Mouse (Mus musculus): Measurements from ENCODE around the gene Zic5.

Gene Zic5

DNA sequence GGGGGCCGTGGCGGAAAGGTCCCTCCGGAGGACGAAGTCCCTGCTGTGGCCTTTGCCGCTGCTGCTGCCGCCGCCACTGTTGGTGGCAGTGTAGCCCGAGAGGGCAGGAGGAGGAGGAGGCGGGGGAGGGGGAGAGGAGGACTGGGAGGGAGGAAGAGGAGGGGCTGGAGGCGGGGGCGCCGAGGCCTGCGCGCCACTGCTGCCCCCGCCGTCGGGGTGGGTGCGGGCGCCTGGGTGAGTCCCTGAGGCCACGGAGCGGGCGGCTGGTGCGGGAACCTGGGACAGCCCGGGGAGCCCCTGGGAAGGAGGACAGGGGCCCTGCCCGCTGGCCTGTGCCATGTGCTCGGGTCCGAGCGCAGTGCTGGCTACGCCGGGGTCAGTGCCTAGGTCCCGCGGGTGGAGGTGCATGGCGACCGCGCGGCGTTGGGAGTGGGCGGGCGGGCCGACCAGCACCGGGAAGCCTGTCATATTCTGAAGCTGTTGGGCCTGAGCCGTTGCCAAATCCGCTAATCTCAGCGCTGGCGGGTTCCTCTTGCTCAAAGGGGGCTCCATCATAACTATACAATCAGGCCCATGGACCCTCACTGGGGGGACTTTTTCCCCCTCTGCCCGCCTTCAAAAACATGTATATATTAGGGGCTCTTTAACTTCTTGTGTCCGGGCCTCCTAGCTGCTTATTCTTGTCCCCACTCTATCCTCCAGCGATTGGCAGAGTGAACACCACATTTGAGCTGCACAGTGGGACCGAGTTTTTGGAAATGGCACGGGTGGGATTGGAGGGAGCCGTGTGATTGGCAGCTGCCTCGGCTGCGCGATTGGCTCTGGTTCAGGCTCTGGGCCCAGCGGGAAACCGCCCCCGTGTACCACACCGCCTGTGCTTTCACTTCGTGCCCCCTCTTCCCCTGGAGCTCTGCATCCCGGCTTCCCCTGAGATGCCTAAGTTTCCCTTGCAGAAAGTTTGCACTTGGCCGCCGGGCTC lies at the start of gene Zic5:
Zic5 (minus strand) TSS at position 915 of the 979 bp plus-strand sequence.
- DNase-seq (ENCODE audit: extremely low spot score, low spot score), result peak; percentile 85

DNA sequence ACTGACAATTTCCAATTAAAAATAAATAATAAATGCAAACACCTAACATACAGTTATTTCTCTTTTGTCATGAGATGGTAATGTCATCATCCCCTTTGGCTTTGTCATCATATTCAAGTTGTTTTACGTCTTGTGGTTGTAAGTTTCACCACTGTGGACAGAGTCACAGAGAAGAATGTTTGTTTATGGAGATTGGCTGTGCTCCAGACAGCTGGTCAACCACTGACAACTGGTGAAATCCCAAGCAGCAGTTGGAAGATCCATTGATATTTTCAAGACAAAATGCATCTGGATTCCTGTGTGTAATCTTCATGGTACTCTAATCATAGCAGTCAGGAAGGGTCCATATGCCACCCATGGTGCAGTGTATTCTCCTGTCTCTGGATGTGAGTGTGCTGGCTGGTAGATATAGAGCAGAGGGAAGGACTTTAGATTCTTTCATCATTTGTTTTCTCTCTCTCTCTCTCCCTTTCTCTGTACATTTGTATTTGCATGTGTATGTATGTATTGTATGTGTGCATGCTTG lies 48.1 kb upstream of the Zic5 start:
- no peak for DNase-seq (ENCODE audit: extremely low spot score, low spot score)

- DNase-seq (ENCODE audit: extremely low spot score, low spot score), result no peak
Measured at GRCm38 (mm10) chr14:122511519-122511918, 46.0 kb upstream of the Zic5 start.

DNA sequence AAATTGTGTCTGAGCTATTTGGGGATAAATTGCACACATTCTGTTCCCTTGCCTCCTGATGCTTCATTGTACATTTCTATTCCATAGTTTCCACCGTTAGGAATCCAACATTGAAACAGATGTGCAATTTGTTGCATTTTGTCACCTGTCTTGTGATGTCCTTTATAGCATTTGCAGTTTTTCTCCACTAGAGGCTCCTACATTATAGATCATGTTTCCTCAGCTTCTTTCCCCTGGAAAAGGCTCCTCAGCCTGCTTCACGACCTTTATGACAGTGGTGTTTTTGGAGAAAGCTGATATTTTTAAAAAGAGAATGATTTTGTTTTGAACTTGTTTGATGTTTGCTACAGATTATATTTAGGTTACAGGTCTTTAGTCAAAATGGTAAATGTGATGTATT lies 43.6 kb upstream of the Zic5 start:
- no peak for DNase-seq (ENCODE audit: extremely low spot score, low spot score)

- no peak for DNase-seq (ENCODE audit: extremely low spot score, low spot score)
Measured at GRCm38 (mm10) chr14:122492015-122492414, 26.5 kb upstream of the Zic5 start.

DNA sequence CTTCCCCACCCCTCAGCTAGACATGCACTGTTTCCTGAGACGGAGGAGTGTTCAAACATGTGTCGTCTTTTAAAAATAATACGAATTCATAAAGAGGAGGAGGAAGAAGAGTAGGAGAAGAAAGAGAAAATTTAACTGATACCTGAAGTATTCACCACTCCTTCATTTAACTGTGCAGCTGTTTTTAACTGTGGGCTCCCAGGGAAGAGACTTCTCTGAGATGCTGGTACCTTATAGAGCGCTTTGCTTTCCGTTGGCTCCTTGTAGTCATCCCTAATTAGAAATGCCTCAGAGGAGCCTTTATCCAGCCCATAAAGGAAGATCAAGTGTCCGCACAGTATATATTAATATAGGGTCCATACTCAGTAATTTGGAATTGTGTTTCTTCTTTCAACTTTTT lies 26.0 kb upstream of the Zic5 start:
- DNase-seq (ENCODE audit: extremely low spot score, low spot score), result no peak

- DNase-seq (ENCODE audit: extremely low spot score, low spot score), result peak; percentile 78
Measured at GRCm38 (mm10) chr14:122490441-122491328, 25.2 kb upstream of the Zic5 start, which contains the start of gene Gm10837. Gene Gm10837, plus strand, starts transcription at chr14:122490586.

DNA sequence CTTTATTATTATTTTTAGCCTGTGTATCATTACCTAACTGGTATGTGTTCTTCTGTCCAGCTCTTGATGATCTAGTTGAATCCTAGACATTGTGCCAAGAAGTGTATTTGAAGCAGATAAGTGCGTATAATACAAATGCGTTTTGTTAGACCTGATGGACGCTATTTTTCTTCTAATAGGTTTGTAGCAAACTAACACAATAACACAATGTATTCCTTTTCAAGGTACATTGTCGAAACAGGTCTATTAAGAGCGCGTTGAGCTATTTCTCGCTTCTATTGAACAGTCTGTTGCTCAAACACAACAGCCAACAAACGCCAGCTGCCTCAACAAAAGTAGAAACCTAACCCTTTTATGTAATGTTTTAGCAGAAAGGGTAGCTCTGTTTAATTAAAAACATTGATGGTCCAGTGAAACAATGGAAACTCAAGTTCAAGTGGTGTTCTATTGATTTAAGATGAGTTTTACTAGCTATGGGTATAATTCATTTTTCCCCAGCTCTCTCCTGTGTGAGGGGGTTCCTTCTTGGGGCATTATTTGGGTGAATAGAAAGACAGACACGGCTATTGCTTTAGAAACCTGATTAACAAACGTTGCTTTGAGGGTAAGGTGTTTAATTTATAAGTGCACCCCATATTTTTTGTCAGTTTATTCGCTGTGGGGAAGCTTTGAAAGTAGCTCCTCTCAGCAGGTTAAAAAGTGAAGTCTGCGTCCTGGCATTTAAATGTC lies 24.4 kb upstream of the Zic5 start:
- no peak for DNase-seq (ENCODE audit: extremely low spot score, low spot score)

DNA sequence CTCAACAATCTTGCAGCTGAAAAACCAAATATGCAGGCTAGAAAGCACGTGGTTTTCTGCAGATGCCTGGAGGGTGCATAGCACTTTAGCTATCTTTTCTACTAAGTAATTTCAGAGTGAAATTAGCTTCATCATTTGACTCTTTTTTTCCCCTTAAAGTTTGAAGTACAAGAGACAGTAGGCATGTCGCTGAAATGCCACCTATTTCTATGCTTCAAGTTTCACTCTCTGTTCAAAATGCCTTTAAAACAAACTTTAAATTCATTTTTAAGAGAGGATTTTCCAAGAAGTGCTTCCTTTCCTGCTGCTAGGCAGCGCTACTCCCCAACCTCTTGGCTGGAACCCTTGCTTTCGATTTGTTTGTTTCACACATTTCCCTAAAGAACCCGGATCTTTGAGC lies 23.6 kb upstream of the Zic5 start:
- DNase-seq (ENCODE audit: extremely low spot score, low spot score), result peak; percentile 30

DNA sequence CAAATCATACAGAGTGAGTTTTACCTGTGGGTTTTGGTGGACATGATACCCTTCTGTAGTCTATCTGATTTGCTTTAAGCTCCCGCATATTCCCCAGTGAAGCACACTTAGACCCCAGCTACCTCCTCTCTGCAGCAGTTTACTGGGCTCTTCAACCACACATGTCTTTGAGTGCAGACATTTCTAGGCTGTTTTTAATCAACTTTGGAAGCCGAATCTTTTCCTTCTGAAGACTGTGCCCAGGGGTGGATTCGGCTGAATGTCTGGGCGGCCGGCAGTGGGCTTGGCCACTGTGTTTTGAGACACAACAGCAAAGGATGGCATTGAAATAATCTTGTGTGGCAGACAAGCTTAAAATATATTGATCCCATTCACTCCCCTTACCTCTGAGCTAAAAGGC lies 21.9 kb upstream of the Zic5 start:
- peak; percentile 63 for DNase-seq (ENCODE audit: extremely low spot score, low spot score)

DNA sequence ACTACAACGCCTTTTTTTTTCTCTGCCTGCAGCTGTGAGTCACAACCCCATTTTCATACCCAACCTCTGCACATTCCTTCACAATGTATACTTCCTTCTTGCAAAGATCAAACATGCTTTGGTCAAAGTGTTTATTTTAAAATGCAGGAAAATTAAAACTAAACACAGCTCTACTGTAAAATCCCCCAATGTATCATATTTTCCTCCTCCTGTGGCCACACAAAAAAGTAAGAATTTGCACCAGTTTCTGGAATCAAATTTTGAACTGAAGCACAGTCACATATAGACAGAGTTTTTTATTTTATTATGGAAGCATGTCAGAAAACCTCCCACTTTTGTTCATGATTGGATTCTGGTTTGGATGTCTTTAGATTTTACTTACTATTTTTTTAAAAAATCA lies 21.1 kb upstream of the Zic5 start:
- DNase-seq (ENCODE audit: extremely low spot score, low spot score), result peak; percentile 9

- peak; percentile 44 for DNase-seq (ENCODE audit: extremely low spot score, low spot score)
Measured at GRCm38 (mm10) chr14:122485635-122486181, 20.2 kb upstream of the Zic5 start.

- peak; percentile 55 for DNase-seq (ENCODE audit: extremely low spot score, low spot score)
Measured at GRCm38 (mm10) chr14:122484844-122485551, 19.5 kb upstream of the Zic5 start.

DNA sequence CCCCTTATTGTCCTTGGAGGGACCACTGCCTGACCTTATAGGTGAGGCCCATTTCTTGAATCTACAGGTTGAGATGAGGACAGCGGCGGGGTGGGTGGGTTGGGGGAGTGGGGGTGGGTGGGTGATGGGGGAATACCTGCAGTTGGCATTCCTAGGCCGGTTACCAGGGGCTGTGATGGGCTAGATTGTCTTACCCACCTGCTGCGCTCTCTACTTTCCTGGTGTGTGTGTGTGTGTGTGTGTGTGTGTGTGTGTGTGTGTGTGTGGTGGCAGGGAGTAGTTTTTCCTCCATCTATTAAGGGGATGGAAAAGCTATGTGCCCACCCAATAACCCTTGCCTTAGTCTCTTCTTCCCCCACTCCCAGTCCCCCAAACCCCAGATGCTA lies 19.0 kb upstream of the Zic5 start:
- no peak for DNase-seq (ENCODE audit: extremely low spot score, low spot score)

DNA sequence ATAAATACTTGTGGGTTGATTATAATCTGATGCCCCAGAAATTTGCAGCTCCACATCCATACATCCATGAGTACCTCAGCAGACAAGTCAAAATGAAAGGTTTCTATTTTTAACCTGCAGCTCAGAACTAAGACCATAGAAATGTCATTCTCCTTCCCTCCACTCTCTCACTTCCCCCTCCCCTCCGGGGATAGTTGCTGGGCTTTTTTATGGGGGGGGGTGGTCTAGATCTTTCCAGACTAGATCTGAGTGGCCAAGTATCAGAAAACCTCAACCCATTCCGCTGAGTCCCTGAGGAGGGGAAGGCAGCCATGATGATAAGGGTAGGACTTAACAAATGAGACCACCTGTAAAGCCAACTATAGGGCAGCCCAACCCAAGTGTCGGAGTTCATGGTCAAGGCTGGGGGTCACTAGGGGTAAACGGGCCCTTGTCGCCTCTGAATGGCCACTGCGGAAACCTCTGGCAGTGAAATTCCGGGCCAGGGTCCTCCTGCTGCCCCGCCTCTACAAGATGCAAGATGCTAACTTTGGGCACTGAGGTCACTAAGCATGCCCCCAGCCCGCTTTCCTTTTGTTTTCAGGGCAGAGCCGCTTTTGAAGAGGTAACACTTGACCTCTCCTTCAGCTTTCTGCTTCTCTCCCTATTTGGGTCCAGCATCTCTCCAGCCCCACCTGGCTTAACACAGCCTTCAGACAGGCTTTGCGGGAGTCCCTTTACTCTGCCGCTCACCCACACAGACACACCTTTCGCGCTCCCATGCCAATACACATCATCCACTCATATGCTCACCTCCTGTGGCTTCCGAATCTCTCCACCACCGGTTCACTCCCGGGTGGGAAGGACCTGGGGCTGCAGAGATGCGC lies 18.3 kb upstream of the Zic5 start:
- DNase-seq (ENCODE audit: extremely low spot score, low spot score), result peak; percentile 59

- DNase-seq (ENCODE audit: extremely low spot score, low spot score), result no peak
Measured at GRCm38 (mm10) chr14:122483024-122483385, 17.5 kb upstream of the Zic5 start.

GRCm38 (mm10) chr14:122482081-122483023 lies 16.9 kb upstream of the Zic5 start:
- peak; percentile 78 for DNase-seq (ENCODE audit: extremely low spot score, low spot score)

- peak; percentile 62 for DNase-seq (ENCODE audit: extremely low spot score, low spot score)
Measured at GRCm38 (mm10) chr14:122481181-122481580, 15.7 kb upstream of the Zic5 start.
